Comparison of ENCODE assay signal across 9 mouse cellular contexts in genomic region chr2:150667065-150667819, GRCm38 (mm10). TPM values are rescaled to one million over a fixed set of nuclear protein-coding genes. Genes with fewer than 3 reads are reported as not detected.
DNase-seq lines count a peak whose midpoint lies in the region; ATAC-seq and TF ChIP-seq lines count a peak whose summit lies in the region.
"Had no signal": no experiment of that assay in that cellular context is flagged by ENCODE, and none has a peak within 500 bp of the region (broad histone marks: within the 10 kb centered on the region; RNA-seq: fewer than 3 reads in every experiment).

No protein-coding gene starts in this region.

- no peak for TF ChIP-seq POLR2A in brain, embryonic 14.5 days (IDR thresholded peaks at IDR 0.05; ENCODE audit: borderline replicate concordance, extremely low read depth, insufficient read depth, insufficient read length, poor library complexity, severe bottlenecking)

- 2% methylated on average over 17 of the region's 17 CpGs for WGBS in heart, embryonic 13.5 days

- peak overlapping the region; percentile 74 for H3K4me3 ChIP-seq in heart, embryonic 13.5 days

- H3K4me1 ChIP-seq in heart, embryonic 13.5 days, result peaks cover 55% of the 10 kb centered on the region

- peak overlapping the region; percentile 84 for H3K9ac ChIP-seq in heart, embryonic 13.5 days

- DNase-seq in brain, embryonic 14.5 days (ENCODE audit: low read depth), result peak; percentile 63
- peak; percentile 48 for DNase-seq in kidney, postnatal 14 days
- peak; percentile 87 to 88 for DNase-seq in spleen, postnatal 36 days (ENCODE audit: low spot score in 2 of 2)
- DNase-seq in left cerebral cortex, postnatal 4 days, result no peak
- DNase-seq in left cerebral cortex, postnatal 10 days (ENCODE audit: extremely low spot score in 1 of 2, low spot score in 2 of 2), result no peak

- peak overlapping the region; percentile 98 for H3K4me2 ChIP-seq in heart, embryonic 13.5 days

- ATAC-seq in CD4-positive, CD25-positive, alpha-beta regulatory T cell, adult 4 months, result peak; percentile 86
- ATAC-seq in heart, embryonic 13.5 days (ENCODE audit: extremely low read depth, insufficient number of reproducible peaks, low FRiP score, low TSS enrichment), result no peak
- peak; percentile 29 for ATAC-seq in megakaryocyte progenitor cell, adult 5-6 weeks (replicated peaks; ENCODE audit: poor library complexity)

- intact Hi-C loops in left cerebral cortex, postnatal 4 days (cut with DNase I), result no loop called here
- intact Hi-C loops in left cerebral cortex, postnatal 10 days (cut with DNase I), result no loop called here

- H3K27me3 ChIP-seq in heart, embryonic 13.5 days (replicated peaks), result peaks cover 24% of the 10 kb centered on the region

- H3K36me3 ChIP-seq in heart, embryonic 13.5 days, result no peaks in the 10 kb centered on the region

- peak overlapping the region; percentile 39 for H3K27ac ChIP-seq in heart, embryonic 13.5 days (replicated peaks)

- TF ChIP-seq CTCF in brain, embryonic 14.5 days (IDR thresholded peaks at IDR 0.05; ENCODE audit: borderline replicate concordance, extremely low read depth, insufficient read depth, insufficient read length), result no peak

- H3K9me3 ChIP-seq in heart, embryonic 13.5 days, result no peaks in the 10 kb centered on the region

RNA-seq across cellular contexts. Expression of gene Acss1, which starts 1.1 kb away (rescaled TPM):
- 10 to 100 TPM; 13.8 to 21.7 TPM for polyA plus RNA-seq in CD4-positive, CD25-positive, alpha-beta regulatory T cell, adult 4 months (2017; shearing (Covaris generic))
- 22.8 and 28.0 TPM in 2 replicates for polyA plus RNA-seq in brain, embryonic 14.5 days (2012; rRNA removed)
- polyA plus RNA-seq in heart, embryonic 13.5 days (2015; fragmentation: Nextera tagmentation; extraction: Ambion mirVana), result 7.6 and 8.4 TPM in 2 replicates
- 9.7 and 18.1 TPM in 2 replicates for total RNA-seq in megakaryocyte progenitor cell, adult 5-6 weeks (2015)
- 15.4 and 20.7 TPM in 2 replicates for total RNA-seq in megakaryocyte progenitor cell, adult 5-6 weeks (2017)
- 10 to 100 TPM; 15.5 to 16.6 TPM for total RNA-seq in left cerebral cortex, postnatal 4 days (2021)
- total RNA-seq in left cerebral cortex, postnatal 10 days (2021), result 10 to 100 TPM; 16.4 to 17.4 TPM

RNA-seq across cellular contexts. Expression of gene Vsx1, which starts 21.9 kb away (rescaled TPM):
- not detected for polyA plus RNA-seq in CD4-positive, CD25-positive, alpha-beta regulatory T cell, adult 4 months (2017; shearing (Covaris generic))
- polyA plus RNA-seq in brain, embryonic 14.5 days (2012; rRNA removed), result 0.03 and 0.08 TPM in 2 replicates
- not detected in 2 replicates for polyA plus RNA-seq in heart, embryonic 13.5 days (2015; fragmentation: Nextera tagmentation; extraction: Ambion mirVana)
- total RNA-seq in megakaryocyte progenitor cell, adult 5-6 weeks (2015), result not detected in 2 replicates
- not detected in 2 replicates for total RNA-seq in megakaryocyte progenitor cell, adult 5-6 weeks (2017)
- under 1 TPM; 0.10 to 0.12 TPM for total RNA-seq in left cerebral cortex, postnatal 4 days (2021)
- not detected for total RNA-seq in left cerebral cortex, postnatal 10 days (2021)
- total RNA-seq: heart, postnatal 36 days had no signal

RNA-seq across cellular contexts. Expression of gene Apmap, which starts 58.9 kb away (rescaled TPM):
- 10 to 100 TPM; 13.0 to 16.6 TPM for polyA plus RNA-seq in CD4-positive, CD25-positive, alpha-beta regulatory T cell, adult 4 months (2017; shearing (Covaris generic))
- 44.0 and 48.2 TPM in 2 replicates for polyA plus RNA-seq in brain, embryonic 14.5 days (2012; rRNA removed)
- 25.2 and 30.0 TPM in 2 replicates for polyA plus RNA-seq in heart, embryonic 13.5 days (2015; fragmentation: Nextera tagmentation; extraction: Ambion mirVana)
- total RNA-seq in megakaryocyte progenitor cell, adult 5-6 weeks (2015), result 33.7 and 36.6 TPM in 2 replicates
- 71.2 and 73.6 TPM in 2 replicates for total RNA-seq in megakaryocyte progenitor cell, adult 5-6 weeks (2017)
- total RNA-seq in left cerebral cortex, postnatal 4 days (2021), result 10 to 100 TPM; 29.1 to 37.9 TPM
- total RNA-seq in left cerebral cortex, postnatal 10 days (2021), result 10 to 100 TPM; 51.8 to 53.3 TPM

Comparison
In these comparisons a context has a peak if more than half of its experiments do, and no peak if none do; other contexts are left out.
1. DNase-seq: peak in brain, embryonic 14.5 days (single experiment), kidney, postnatal 14 days (single experiment) and spleen, postnatal 36 days (2 of 2); none in left cerebral cortex, postnatal 4 days (single experiment) and left cerebral cortex, postnatal 10 days (0 of 2).